Mouse (Mus musculus) liver, adult 2 months (tissue): ENCODE data around the gene 2810408A11Rik.

Experiments used
- CTCF ChIP-seq: fragments of 200-500 bp; IDR thresholded peaks from 2 replicates; pipeline ENCODE4 v1.5.1; 2011; ENCODE audit warnings: low read depth, low read length, control low read depth
- POLR2A ChIP-seq: fragments of 200-500 bp; IDR thresholded peaks from 2 replicates; pipeline ENCODE4 v1.6.1; 2011; ENCODE audit warnings: low read length, control low read depth; ENCODE audit not compliant: insufficient read depth; ENCODE audit errors: extremely low read depth

DNA sequence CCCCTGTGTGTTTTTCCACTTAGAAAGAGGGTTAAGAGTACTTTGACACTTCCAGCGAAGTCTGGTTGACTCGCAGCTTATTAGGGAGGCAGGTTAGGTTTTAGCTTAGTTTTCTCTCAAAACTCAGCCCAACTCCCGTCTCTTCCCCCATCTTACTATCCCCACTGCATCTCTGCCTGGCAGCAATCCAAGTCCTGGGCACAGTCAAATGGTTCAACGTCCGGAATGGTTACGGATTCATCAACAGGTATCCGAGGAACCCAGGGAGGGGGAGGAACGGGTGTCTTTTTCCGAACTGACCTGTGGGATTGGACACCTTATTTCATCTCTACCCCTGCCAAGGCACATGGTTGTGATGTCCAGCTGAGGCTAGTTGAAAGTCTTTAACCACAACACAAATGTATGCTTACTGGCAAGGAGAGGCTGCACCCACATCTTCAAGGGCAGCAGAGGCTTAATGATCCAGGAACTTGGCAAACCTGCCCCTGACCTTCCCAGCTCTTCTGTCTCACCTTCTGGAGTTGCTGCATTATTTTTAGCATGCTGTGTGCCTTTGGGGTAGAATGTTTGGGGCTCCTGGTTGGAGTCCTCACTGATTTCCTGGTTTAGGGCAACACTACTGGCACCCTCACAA is 36.0 kb upstream of the 2810408A11Rik start:
- TF ChIP-seq POLR2A (no peak), CTCF (no peak)
